Mouse (Mus musculus): Measurements from ENCODE around the gene Iqca.

- TF ChIP-seq CTCF (IDR thresholded peaks at IDR 0.05; ENCODE audit: control insufficient read depth, insufficient read depth, insufficient replicate concordance, low read depth, low read length) (no peak), POLR2A (IDR thresholded peaks at IDR 0.05; ENCODE audit: control insufficient read depth, low read depth, low read length) (no peak)
These were observed 101.9 kb downstream of the Iqca start for GRCm38 (mm10) chr1:90051347-90051746.

All from testis, adult 2 months (tissue).